Mouse (Mus musculus) olfactory bulb, adult 2 months (tissue): Measurements from ENCODE around the gene Vps35l.

ENCODE experiments used
- CTCF ChIP-seq: fragments of 200-500 bp; IDR thresholded peaks from 2 replicates; pipeline ENCODE4 v1.5.1; 2012; ENCODE audit warnings: low read depth, mild to moderate bottlenecking, low read length, moderate library complexity; ENCODE audit not compliant: insufficient read depth
- POLR2A ChIP-seq: fragments of 200-500 bp; IDR thresholded peaks from 2 replicates; pipeline ENCODE4 v1.6.1; 2012; ENCODE audit warnings: mild to moderate bottlenecking, low read depth, low read length, moderate library complexity; ENCODE audit not compliant: insufficient read depth

- no peak for TF ChIP-seq CTCF
- no peak for TF ChIP-seq POLR2A
Observed at GRCm38 (mm10) chr7:118807899-118808298, 67.9 kb downstream of the Vps35l start.
